Mouse (Mus musculus) cortical plate, adult 2 months (tissue): Measurements from ENCODE around the gene Gm4869. TPM values are rescaled to one million over a fixed set of nuclear protein-coding genes. Genes with fewer than 3 reads are reported as not detected.
A peak's percentile ranks its signal among the peaks of the same experiment; 100 is the strongest.

Experiments used
- H3K27ac ChIP-seq: fragments of 200-500 bp; 2 replicates; pipeline ENCODE4 v1.5.1; 2012; ENCODE audit warnings: low read length, control low read depth, inconsistent platforms; ENCODE audit not compliant: insufficient read depth
- H3K4me1 ChIP-seq: fragments of 200-500 bp; 2 replicates; pipeline ENCODE4 v1.6.1; 2011; ENCODE audit warnings: low read length; ENCODE audit not compliant: control insufficient read depth, insufficient read depth
- H3K4me3 ChIP-seq: fragments of 200-500 bp; 2 replicates; pipeline ENCODE4 v1.5.1; 2011; ENCODE audit warnings: mild to moderate bottlenecking, low read length, control low read depth; ENCODE audit not compliant: insufficient read depth
- CTCF ChIP-seq: fragments of 200-500 bp; IDR thresholded peaks from 2 replicates; pipeline ENCODE4 v1.5.1; 2011; ENCODE audit warnings: mild to moderate bottlenecking, control low read depth, low read length; ENCODE audit not compliant: insufficient read depth; ENCODE audit errors: extremely low read depth
- POLR2A ChIP-seq: fragments of 200-500 bp; IDR thresholded peaks from 2 replicates; pipeline ENCODE4 v1.6.1; 2011; ENCODE audit warnings: mild to moderate bottlenecking, low read length, control low read depth; ENCODE audit not compliant: insufficient read depth; ENCODE audit errors: extremely low read depth
- polyA plus RNA-seq: library from polyadenylated mRNA; depleted of rRNA; stranded (reverse); fragments of >200 nt; gene quantifications from 2 replicates; pipeline ENCODE4 v1.2.3, GENCODE M21; 2012; rRNA removed

Gm4869 gene
- polyA plus RNA-seq, 1 experiment, result 0.04 TPM

GRCm38 (mm10) chr5:140521196-140521595 is 75.8 kb downstream of the Gm4869 start:
- TF ChIP-seq CTCF (no peak), POLR2A (no peak)
- H3K4me3 ChIP-seq, result no peak overlapping the region

GRCm38 (mm10) chr5:140526754-140527153 is 81.3 kb downstream of the Gm4869 start:
- Histone ChIP-seq H3K27ac (no peak overlapping the region), H3K4me1 (no peaks in the 10 kb centered on the region), H3K4me3 (no peak overlapping the region)
- TF ChIP-seq CTCF (no peak), POLR2A (no peak)

More at GRCm38 (mm10) chr5:140521196-140521595, 75.8 kb downstream of the Gm4869 start:
- no peak overlapping the region for H3K27ac ChIP-seq
- H3K4me1 ChIP-seq, result no peaks in the 10 kb centered on the region

DNA sequence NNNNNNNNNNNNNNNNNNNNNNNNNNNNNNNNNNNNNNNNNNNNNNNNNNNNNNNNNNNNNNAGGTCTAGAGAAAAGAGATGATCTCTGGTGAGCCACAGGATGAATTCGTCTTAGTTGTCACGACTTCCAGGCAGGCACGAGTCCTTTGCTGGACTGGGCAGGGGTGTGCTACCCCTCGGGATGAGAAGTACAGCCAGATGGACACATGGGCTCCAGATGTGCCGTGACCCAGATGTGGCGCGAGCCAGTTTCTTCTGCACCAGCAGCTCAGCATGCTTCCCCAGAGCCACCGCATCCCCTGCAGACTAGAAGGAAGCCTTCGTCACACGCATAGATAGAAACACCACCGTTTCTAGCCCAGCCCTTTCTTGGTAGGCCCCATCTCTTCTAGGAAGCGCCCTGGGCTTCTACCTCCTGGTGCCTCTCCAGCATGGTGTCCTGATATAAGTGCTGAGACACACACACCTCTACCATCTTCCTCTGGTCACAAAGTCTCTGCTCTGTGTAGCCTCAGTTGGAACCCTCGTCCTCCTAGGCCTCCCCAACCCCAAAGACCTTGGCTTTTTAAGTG is 92.8 kb downstream of the Gm4869 start:
- TF ChIP-seq POLR2A, result no peak
- no peak for TF ChIP-seq CTCF
- no peak overlapping the region for H3K27ac ChIP-seq
- H3K4me3 ChIP-seq, result no peak overlapping the region
- H3K4me1 ChIP-seq, result no peaks in the 10 kb centered on the region

GRCm38 (mm10) chr5:140540106-140540505 is 94.7 kb downstream of the Gm4869 start:
- Histone ChIP-seq H3K4me3 (no peak overlapping the region), H3K4me1 (no peaks in the 10 kb centered on the region), H3K27ac (no peak overlapping the region)
- TF ChIP-seq POLR2A, result no peak
- TF ChIP-seq CTCF, result peak; percentile 99

DNA sequence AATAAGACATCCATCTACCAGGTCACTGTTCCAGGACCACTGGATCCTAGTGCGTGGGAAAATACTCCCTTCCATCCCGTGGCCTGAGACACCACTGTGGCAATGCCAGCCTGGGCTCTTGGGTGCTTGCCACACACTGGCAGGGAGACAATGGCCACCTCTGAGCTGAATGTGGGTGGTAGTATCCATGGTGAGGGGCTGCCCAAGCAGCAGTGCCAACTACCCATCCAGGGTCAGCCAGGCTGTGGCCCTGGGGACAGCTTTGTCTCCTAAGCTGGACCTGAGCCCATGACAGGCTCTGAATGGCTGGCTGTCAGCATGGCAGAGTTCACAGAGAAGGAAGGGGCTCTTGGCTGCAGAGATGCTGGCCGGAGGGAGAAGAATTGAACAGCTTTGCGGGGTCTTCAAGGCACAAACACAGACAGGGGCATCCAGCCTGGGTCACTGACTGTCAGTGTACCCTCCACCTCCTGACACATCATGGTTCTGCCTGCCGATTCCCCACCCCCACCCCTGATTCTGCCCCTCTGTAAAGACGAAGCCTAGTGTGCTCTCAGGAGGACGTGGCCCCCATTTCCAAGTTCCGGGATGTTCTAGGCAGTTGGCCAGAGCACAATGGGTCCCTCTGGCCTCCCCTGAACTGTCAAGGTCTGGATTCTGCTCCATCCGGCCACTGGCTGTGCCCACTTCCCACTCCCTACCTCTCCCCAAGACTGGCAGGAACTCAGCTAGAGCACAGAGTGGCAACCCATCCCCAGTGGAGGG is 97.5 kb downstream of the Gm4869 start:
- no peaks in the 10 kb centered on the region for H3K4me1 ChIP-seq
- no peak overlapping the region for H3K27ac ChIP-seq
- TF ChIP-seq POLR2A, result no peak
- TF ChIP-seq CTCF, result no peak
- no peak overlapping the region for H3K4me3 ChIP-seq

Other genes with a start within 250 kb of the Gm4869 start
- 16.9 and 17.1 TPM in 2 replicates for gene Mad1l1, start 124.1 kb upstream of the Gm4869 start, polyA plus RNA-seq
- 11.2 and 12.2 TPM in 2 replicates for gene Nudt1, start 124.0 kb upstream of the Gm4869 start, polyA plus RNA-seq
- 13.5 and 13.8 TPM in 2 replicates for gene Mrm2, start 113.7 kb upstream of the Gm4869 start, polyA plus RNA-seq
- gene Snx8, start 56.4 kb upstream of the Gm4869 start, polyA plus RNA-seq, result 8.5 and 8.7 TPM in 2 replicates
- 69.9 and 70.9 TPM in 2 replicates for gene Eif3b, start 26.3 kb upstream of the Gm4869 start, polyA plus RNA-seq
- 18.3 and 19.3 TPM in 2 replicates for gene Chst12, start 59.9 kb downstream of the Gm4869 start, polyA plus RNA-seq
- gene Grifin, start 119.4 kb downstream of the Gm4869 start, polyA plus RNA-seq, result 0.26 and 1.4 TPM in 2 replicates
- gene Lfng, start 161.7 kb downstream of the Gm4869 start, polyA plus RNA-seq, result 35.1 and 37.0 TPM in 2 replicates
- gene Ttyh3, start 203.4 kb downstream of the Gm4869 start, polyA plus RNA-seq, result 114 and 119 TPM in 2 replicates